13 mouse cellular contexts compared by ENCODE assay signal in genomic region chr7:143197951-143198440, GRCm38 (mm10).
DNase-seq lines count a peak whose midpoint lies in the region; ATAC-seq lines count a peak whose summit lies in the region.
"Had no signal": no experiment of that assay in that cellular context is flagged by ENCODE, and none has a peak within 500 bp of the region (broad histone marks: within the 10 kb centered on the region; RNA-seq: fewer than 3 reads in every experiment).

No protein-coding gene starts in this region.

- H3K4me1 ChIP-seq in embryonic facial prominence, embryonic 11.5 days (ENCODE audit: control insufficient read depth, insufficient read depth, low read length) = no peaks in the 10 kb centered on the region
- H3K4me1 ChIP-seq in hindbrain, embryonic 13.5 days (replicated peaks) = peaks cover 11% of the 10 kb centered on the region
- peaks cover 7% of the 10 kb centered on the region; the same call in 1 of the 2 replicates for H3K4me1 ChIP-seq in midbrain, embryonic 15.5 days
- H3K4me1 ChIP-seq: limb, embryonic 13.5 days had no signal

- H3K4me3 ChIP-seq in embryonic facial prominence, embryonic 11.5 days (ENCODE audit: low read depth, low read length) = no peak overlapping the region
- H3K4me3 ChIP-seq in hindbrain, embryonic 13.5 days = no peak overlapping the region
- H3K4me3 ChIP-seq in midbrain, embryonic 15.5 days = peak overlapping the region; percentile 8; the same call in 1 of the 2 replicates
- H3K4me3 ChIP-seq: layer of hippocampus, adult 2 months; limb, embryonic 13.5 days had no signal

- no peaks in the 10 kb centered on the region for H3K27me3 ChIP-seq in embryonic facial prominence, embryonic 11.5 days (ENCODE audit: control insufficient read depth, insufficient read depth, low read length)
- H3K27me3 ChIP-seq in hindbrain, embryonic 13.5 days = no peaks in the 10 kb centered on the region
- no peaks in the 10 kb centered on the region for H3K27me3 ChIP-seq in midbrain, embryonic 15.5 days (replicated peaks)
- H3K27me3 ChIP-seq: limb, embryonic 13.5 days had no signal

- no peak overlapping the region for H3K9ac ChIP-seq in embryonic facial prominence, embryonic 11.5 days (replicated peaks; ENCODE audit: low read length)
- H3K9ac ChIP-seq in hindbrain, embryonic 13.5 days = peak overlapping the region; percentile 40; the same call in 1 of the 2 replicates
- no peak overlapping the region for H3K9ac ChIP-seq in midbrain, embryonic 15.5 days
- H3K9ac ChIP-seq: limb, embryonic 13.5 days had no signal

- peak; percentile 22; the same call in 1 of the 2 replicates for ATAC-seq in frontal cortex, adult (ENCODE audit: low TSS enrichment)
- ATAC-seq in embryonic facial prominence, embryonic 11.5 days (replicated peaks; ENCODE audit: insufficient number of reproducible peaks, low FRiP score, low TSS enrichment, low read depth) = peak; percentile 67
- ATAC-seq in hindbrain, embryonic 13.5 days (ENCODE audit: low FRiP score) = peak; percentile 90
- ATAC-seq in midbrain, embryonic 15.5 days (replicated peaks) = peak; percentile 91
- ATAC-seq in monocyte, adult 5-6 weeks (replicated peaks; ENCODE audit: insufficient number of reproducible peaks, low FRiP score, low TSS enrichment, poor library complexity, severe bottlenecking) = no peak
- ATAC-seq: inflammation-experienced regulatory T-cells, adult 6 months had no signal

- no peaks in the 10 kb centered on the region for H3K36me3 ChIP-seq in embryonic facial prominence, embryonic 11.5 days (replicated peaks; ENCODE audit: control insufficient read depth, insufficient read depth, low read depth, low read length)
- H3K36me3 ChIP-seq in hindbrain, embryonic 13.5 days = no peaks in the 10 kb centered on the region
- no peaks in the 10 kb centered on the region for H3K36me3 ChIP-seq in midbrain, embryonic 15.5 days (replicated peaks)
- H3K36me3 ChIP-seq: limb, embryonic 13.5 days had no signal

- DNase-seq in frontal cortex, postnatal 36 days (ENCODE audit: low spot score in 2 of 2) = no peak
- no peak for DNase-seq in embryonic facial prominence, embryonic 11.5 days (ENCODE audit: low spot score)
- no peak for DNase-seq in spleen, adult 18-20 months
- no peak for DNase-seq in kidney, adult 9 months
- DNase-seq: right cerebral cortex, postnatal 14 days had no signal

- H3K4me2 ChIP-seq in embryonic facial prominence, embryonic 11.5 days (ENCODE audit: low read depth, low read length) = no peak overlapping the region
- peak overlapping the region; percentile 36 for H3K4me2 ChIP-seq in hindbrain, embryonic 13.5 days
- H3K4me2 ChIP-seq in midbrain, embryonic 15.5 days = peak overlapping the region; percentile 37
- H3K4me2 ChIP-seq: heart, embryonic 11.5 days; limb, embryonic 13.5 days had no signal

- no peak overlapping the region for H3K27ac ChIP-seq in embryonic facial prominence, embryonic 11.5 days (replicated peaks; ENCODE audit: low read depth, low read length)
- peak overlapping the region; percentile 3; the same call in 1 of the 2 replicates for H3K27ac ChIP-seq in hindbrain, embryonic 13.5 days
- peak overlapping the region; percentile 46; the same call in 1 of the 2 replicates for H3K27ac ChIP-seq in midbrain, embryonic 15.5 days
- H3K27ac ChIP-seq: layer of hippocampus, adult 2 months; limb, embryonic 13.5 days had no signal

- no peaks in the 10 kb centered on the region for H3K9me3 ChIP-seq in embryonic facial prominence, embryonic 11.5 days (replicated peaks; ENCODE audit: control insufficient read depth, low read length)
- H3K9me3 ChIP-seq in hindbrain, embryonic 13.5 days = no peaks in the 10 kb centered on the region
- no peaks in the 10 kb centered on the region for H3K9me3 ChIP-seq in midbrain, embryonic 15.5 days
- H3K9me3 ChIP-seq: limb, embryonic 13.5 days had no signal

- 53% methylated on average over 15 of the region's 15 CpGs for WGBS in embryonic facial prominence, embryonic 11.5 days
- 17% methylated on average over 15 of the region's 15 CpGs for WGBS in hindbrain, embryonic 13.5 days
- WGBS in midbrain, embryonic 15.5 days = 13% methylated on average over 15 of the region's 15 CpGs
